Mouse (Mus musculus) right cerebral cortex, postnatal 25 days (tissue): ENCODE measurements around the gene Zfp146.
"Not testable (repeated sequence)": the region's sequence is repeated elsewhere in the genome, so short reads cannot be mapped to it uniquely, and the experiment has no call there.

Source experiments
- DNase-seq: peaks from one replicate; pipeline ENCODE4 v3.0.0; 2022

Gene Zfp146

DNA sequence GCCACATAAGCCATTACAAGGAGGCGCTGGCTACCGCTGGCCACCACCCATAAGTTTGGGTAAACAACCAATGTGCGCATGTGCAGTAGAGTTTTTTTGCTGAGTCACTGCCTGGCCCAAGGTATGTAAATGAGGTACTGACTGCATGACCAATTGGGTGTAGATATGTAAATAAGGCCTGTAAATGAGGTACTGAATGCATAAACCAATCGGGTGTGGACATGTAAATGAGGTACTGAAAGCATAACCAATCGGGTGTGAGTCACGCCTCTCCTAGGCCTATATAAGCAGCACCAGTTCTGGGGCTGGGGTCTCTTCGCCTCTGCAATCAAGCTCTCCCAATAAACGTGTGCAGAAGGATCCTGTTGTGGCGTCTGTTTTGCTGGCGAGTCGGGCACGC, 51.6 kb downstream of the Zfp146 start:
- not testable (repeated sequence) for DNase-seq

DNA sequence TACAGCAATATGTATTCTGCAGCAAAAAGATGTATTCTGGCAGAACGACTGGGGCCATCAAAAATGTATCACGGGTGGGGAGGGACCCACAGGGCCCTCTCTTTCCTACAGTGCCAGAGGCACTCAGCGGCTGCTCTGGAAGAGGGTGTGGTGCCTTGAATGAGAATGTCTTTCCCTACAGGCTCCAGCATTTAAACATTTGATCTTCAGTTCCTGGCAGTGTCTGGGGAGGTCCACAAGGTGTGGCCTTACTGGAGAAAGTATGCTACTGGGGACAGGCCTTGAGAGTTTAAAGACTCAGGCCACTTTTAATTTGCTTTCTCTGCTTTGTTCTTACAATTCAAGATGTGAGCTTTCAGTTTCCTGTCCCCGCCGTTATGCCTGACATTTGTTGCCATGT, 53.5 kb downstream of the Zfp146 start:
- no peak for DNase-seq
